Mouse (Mus musculus): ENCODE measurements around the gene Tbp.

The Tbp gene

DNA sequence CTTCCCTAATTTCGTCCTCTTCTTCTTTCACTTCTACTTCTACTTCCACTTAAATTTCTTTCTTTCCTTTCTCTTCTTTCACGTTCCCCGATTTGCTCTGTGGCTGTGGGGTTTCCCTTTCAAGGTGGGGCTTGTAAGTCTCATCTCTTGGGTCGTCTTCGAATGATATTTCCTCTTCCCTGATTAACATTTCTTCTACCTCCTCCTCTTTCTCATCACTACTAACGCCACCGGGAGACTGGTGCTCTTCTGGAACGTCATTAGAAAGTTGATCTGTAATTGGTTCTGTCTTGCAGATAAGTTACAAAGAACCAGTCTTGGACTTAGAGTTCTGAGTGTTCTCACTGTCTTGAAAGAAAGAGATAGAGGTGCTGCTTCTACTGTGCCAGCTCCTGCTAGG lies 36.3 kb downstream of the Tbp start:
- in situ Hi-C loops (cut with MboI, MseI) = no loop called here

DNA sequence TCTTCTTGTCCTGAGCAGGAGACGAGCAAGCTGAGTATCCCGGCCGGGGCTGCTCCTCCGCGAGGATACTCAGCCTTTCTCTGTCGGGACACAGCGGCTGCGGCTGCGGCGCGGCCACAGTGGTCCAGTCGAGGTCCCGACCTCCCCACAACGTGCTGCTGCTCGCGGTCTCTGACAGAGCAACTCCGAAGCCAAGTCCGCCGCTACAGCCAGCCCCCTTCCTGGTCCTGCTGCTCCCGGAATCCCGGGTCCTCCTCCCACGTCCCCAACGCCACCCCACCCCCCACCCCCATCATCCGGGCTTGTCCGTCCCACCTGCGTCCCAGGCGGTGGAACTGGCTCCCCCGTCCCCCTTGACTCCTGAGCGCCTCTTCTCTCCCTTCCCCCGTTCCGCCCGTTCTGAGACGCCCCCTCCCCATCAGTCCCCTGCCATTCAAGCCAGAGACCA lies 36.8 kb downstream of the Tbp start:
- in situ Hi-C loops (cut with MboI, MseI) = no loop called here

DNA sequence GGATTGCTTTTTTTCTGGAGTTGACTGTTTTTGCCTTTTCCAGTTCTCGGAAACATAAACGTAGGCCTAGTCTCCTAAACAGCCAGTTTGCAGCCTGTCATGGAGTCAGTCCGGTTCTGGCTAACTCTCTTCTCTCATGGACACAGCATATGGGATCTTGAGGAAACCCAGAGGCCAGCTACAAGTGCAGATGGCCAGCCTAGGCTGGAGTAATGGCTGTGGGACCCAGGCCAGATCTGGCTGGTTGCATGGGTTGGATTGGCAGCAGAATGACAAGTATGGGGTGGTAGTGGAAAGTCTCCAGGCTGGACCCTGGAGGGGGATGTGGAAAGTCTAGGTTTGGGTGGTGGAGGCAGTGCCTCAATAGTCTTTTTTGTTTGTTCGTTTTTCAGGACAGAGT lies 40.6 kb downstream of the Tbp start:
- in situ Hi-C loops (cut with MboI, MseI) = loop anchor here (10.0 kb wide), 1 partner anchor 1414 kb away; no protein-coding TSS in a partner anchor

DNA sequence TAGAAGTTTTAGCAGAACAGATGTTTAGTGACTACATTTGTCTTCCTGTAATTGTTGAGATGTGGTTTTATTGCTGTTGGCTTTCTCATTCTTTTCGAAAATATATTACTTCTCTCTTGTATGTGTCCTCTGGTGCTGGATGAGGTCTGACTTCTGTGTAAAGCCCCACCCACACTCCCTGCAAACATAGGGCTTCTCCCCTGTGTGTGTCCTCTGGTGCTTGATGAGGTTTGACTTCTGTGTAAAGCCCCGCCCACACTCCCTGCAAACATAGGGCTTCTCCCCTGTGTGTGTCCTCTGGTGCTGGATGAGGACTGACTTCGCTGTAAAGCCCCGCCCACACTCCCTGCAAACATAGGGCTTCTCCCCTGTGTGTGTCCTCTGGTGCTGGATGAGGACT lies 44.2 kb downstream of the Tbp start:
- in situ Hi-C loops (cut with MboI, MseI) = loop anchor here (10.0 kb wide), 1 partner anchor 1411 kb away; no protein-coding TSS in a partner anchor

DNA sequence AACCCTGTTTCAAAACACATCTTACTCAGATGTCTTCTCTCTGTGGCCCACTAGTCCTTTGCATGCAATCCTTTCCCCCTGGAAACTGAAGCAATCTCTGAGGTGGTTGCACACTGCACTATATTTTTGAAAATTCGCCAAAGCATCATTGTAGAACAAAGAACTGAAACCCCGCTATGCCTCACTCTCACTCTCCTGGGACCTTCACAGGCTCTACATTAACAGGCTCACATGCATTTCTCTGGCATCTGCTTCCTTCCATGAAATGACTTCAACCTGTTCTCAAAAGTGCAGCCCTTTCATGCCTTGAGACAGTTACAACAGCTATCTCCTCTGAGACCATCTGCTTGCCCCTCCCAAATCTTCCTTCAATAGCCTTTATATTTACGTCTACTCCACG lies 46.8 kb downstream of the Tbp start:
- in situ Hi-C loops (cut with MboI, MseI) = loop anchor here (10.0 kb wide), 1 partner anchor 1408 kb away; no protein-coding TSS in a partner anchor

DNA sequence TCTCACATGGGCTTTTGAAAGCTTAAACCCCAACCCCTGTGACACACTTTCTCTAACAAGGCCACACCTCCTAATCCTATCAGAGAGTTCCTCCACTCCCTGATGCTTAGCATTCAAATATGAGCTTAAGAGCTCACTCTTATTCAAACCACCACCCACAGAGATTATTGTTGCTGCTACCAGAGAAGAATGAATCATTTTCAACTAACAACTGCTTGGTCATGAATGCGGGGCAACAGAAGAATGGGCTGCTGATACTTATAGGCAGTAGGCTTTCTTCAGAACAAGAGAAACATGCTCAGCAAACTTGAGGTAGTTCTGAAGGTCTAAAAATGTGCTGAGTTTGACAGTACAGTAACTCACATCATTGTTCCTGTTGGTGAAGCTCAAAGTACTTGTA lies 50.0 kb downstream of the Tbp start:
- in situ Hi-C loops (cut with MboI, MseI) = loop anchor here (10.0 kb wide), 1 partner anchor 1405 kb away; no protein-coding TSS in a partner anchor

DNA sequence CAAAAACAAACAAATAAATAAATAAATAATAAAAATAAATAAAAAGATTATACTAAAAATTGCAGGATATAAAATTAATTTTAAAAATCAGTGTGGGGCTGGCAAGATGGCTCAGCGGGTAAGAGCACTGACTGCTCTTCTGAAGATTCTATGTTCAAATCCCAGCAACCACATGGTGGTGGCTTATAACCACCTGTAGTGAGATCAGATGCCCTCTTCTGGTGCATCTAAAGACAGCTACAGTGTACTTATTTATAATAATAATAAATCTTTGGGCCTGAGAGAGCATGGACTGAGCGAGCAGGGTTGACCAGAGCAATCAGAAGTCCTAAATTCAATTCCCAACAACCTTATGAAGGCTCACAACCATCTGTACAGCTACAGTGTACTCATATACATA lies 60.3 kb downstream of the Tbp start:
- in situ Hi-C loops (cut with MboI, MseI) = no loop called here

DNA sequence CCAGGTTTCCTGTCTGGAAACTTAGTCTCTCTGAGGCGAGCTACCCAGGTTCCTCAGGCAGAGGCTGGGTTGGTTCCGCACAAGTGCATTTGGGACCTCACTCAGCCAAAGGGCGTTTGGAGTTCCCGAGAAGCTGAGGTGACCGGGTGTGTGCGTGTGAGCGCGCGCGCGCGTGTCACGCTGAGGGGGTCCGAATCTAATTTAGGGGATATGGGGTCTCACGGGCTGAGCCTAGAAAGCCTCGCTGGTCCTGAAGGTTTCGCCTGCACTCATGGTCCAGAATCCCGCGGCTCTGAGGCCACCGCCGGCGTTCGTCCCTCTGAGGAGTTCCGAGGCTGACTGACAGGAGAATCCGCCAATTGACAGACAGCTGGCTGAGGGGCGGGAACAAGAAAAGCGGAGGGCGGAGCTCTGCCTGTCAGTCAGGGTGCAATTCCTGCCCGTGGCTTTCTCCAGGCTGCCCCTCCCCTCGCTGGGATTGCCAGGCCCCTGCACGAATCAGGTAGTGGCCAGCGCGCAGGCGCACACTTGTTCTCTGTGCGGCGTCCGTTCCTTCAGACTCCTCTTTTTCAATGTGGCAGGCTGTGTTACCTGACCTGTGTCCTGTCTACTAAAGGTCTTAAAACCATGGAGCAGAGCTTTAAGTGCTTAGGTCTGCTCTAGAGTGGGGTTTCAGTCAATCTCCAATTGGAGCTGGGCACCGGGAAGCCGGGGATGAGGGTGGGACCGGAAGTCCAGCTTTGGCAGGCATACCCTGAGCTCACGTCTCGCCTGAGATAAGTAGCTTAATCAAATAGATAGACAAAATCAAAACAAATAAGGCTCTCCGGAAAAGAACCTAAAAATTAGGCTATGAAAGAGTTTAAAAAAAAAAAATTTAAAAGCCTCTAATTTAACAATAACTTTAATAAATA lies 64.6 kb downstream of the Tbp start, which contains the start of gene Prdm9:
Gene Prdm9 (minus strand): TSS at position 341 of the 914 bp plus-strand sequence.
- in situ Hi-C loops (cut with MboI, MseI) = no loop called here

DNA sequence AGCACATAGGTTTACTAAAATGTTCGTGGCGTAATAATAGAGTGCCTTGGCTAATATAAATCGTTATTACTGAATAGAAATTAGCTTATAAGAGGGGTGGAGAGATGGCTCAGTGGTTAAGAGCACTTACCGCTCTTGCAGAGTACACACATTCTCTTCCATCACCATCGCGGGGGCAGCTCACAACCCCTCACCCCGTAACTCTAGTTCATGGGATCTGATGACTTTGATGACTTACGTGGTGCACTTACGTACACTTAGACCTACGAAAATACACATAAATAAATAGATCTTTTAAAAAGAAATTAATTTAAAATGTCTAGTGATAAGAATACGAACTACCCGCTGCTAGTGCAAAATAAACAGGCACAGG lies 65.2 kb downstream of the Tbp start:
- in situ Hi-C loops (cut with MboI, MseI) = no loop called here

DNA sequence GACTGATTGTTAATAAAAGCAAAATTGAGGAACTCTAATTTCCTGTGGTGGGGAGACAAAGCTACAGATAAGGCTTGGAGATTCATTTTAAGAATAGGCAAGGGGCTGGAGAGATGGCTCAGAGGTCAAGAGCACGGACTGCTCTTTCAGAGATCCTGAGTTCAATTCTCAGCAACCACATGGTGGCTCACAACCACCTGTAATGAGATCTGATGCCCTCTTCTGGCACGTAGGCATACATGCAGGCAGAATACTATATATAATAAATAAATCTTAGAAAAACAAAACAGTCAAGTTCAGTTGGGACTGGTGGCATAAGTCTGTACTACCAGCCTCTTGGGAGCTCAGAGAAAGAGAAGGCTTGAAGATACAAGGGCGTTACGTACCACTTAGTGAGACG lies 67.2 kb downstream of the Tbp start:
- in situ Hi-C loops (cut with MboI, MseI) = no loop called here

DNA sequence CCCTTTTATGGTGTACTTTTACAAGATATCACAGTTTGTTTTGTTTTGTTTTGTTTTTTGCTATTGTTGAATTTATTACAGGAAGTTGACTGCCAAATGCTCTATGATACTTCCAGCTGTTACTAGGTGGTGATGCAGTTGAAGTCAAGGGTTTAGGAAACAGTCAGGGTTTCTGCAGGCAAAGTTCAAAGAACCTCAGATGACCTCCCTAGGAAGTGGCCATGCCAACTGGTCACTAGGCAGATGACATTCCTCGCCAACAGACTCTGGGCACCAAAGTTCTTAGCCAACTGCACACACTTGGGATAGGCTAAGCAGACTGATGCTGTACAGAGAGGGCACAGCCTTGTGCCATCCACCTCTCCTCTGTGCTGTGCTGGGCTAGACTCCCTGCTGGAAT lies 75.4 kb downstream of the Tbp start:
- in situ Hi-C loops (cut with MboI, MseI) = loop anchor here (5.0 kb wide), 1 partner anchor 137 kb away; no protein-coding TSS in a partner anchor

DNA sequence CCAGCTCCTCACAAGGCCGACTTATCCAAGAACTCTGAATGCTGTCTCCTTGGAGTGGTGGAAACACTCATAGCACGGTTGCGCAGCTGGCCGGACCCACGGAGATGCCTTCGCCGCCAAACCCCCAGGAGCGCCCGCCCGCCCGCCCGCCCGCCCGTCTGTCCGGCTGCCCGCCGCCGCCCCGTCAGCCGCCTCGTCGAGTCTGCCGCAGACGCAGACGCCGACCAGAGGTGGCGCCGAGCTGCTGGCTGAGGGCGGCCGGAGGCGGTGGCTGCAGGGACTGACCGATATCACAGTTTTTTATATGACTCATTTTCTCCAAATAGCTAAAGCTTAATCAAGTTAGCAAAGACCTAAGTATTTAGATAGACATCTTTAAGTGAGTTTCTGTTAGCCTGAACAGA lies 77.6 kb downstream of the Tbp start:
- in situ Hi-C loops (cut with MboI, MseI) = loop anchor here (5.0 kb wide), 1 partner anchor 135 kb away; no protein-coding TSS in a partner anchor

All from T-helper 2 cell (primary cell).